Mouse (Mus musculus) kidney, embryonic 14.5 days (tissue): ENCODE results near the gene Ccl2. TPM values are rescaled to one million over a fixed set of nuclear protein-coding genes. Genes with fewer than 3 reads are reported as not detected.

Experiments
- ATAC-seq: fragments of 200-750 bp; cut with Nextera tagmentation; 2 replicates; pipeline ENCODE4 v1.8.0; 2017; ENCODE audit warnings: moderate number of reproducible peaks, mild to moderate bottlenecking, moderate TSS enrichment, moderate library complexity; ENCODE audit not compliant: low FRiP score, low TSS enrichment
- H3K27ac ChIP-seq: fragments of 300-500 bp; sonication (generic); 2 replicates; pipeline ENCODE4 v1.5.1; 2014; ENCODE audit warnings: low read depth, mild to moderate bottlenecking, low read length, moderate library complexity, mixed read lengths
- H3K27me3 ChIP-seq: fragments of 300-500 bp; sonication (generic); 2 replicates; pipeline ENCODE4 v1.6.1; 2014; ENCODE audit warnings: mild to moderate bottlenecking, low read length; ENCODE audit not compliant: control insufficient read depth, insufficient read depth
- H3K36me3 ChIP-seq: fragments of 300-500 bp; sonication (generic); 2 replicates; pipeline ENCODE4 v1.6.1; 2014; ENCODE audit warnings: low read length, mixed read lengths; ENCODE audit not compliant: control insufficient read depth, insufficient read depth
- H3K4me1 ChIP-seq: fragments of 300-500 bp; sonication (generic); 2 replicates; pipeline ENCODE4 v1.6.1; 2014; ENCODE audit warnings: low read length, mixed read lengths; ENCODE audit not compliant: control insufficient read depth, insufficient read depth
- H3K4me2 ChIP-seq: fragments of 300-500 bp; sonication (generic); replicated peaks from 2 replicates; pipeline ENCODE4 v1.6.1; 2014; ENCODE audit warnings: low read depth, mild to moderate bottlenecking, low read length
- H3K4me3 ChIP-seq: fragments of 300-500 bp; sonication (generic); 2 replicates; pipeline ENCODE4 v1.5.1; 2014; ENCODE audit warnings: mild to moderate bottlenecking, low read length
- H3K9ac ChIP-seq: fragments of 300-500 bp; sonication (generic); 2 replicates; pipeline ENCODE4 v1.6.1; 2014; ENCODE audit warnings: low read depth, mild to moderate bottlenecking, low read length, moderate library complexity
- H3K9me3 ChIP-seq: fragments of 300-500 bp; sonication (generic); 2 replicates; pipeline ENCODE4 v1.6.1; 2016; ENCODE audit warnings: low read length; ENCODE audit not compliant: control insufficient read depth
- WGBS: fragments of 180-500 bp; shearing (Covaris S2); extraction: QIAGEN DNeasy Blood & Tissue Kit; methylation state at CpG from one replicate; pipeline ENCODE4 v1.1.7; 2014; 5-methylcytosine and 5-hydroxymethylcytosine counted together
- polyA plus RNA-seq: library from polyadenylated mRNA; unstranded; fragments of >200 nt; fragmentation: Nextera tagmentation; extraction: Ambion mirVana; gene quantifications from 2 replicates; pipeline ENCODE4 v1.2.1, GENCODE M21; 2014

Ccl2 gene
- polyA plus RNA-seq, 1 experiment from 2014 or later: 0.92 TPM

GRCm38 (mm10) chr11:82047746-82048415 lies 12.5 kb downstream of the Ccl2 start:
- H3K36me3 ChIP-seq: no peaks in the 10 kb centered on the region
- H3K9me3 ChIP-seq: no peaks in the 10 kb centered on the region
- H3K4me2 ChIP-seq: no peak overlapping the region
- WGBS: 37% methylated on average over 6 of the region's 6 CpGs
- no peaks in the 10 kb centered on the region for H3K27me3 ChIP-seq
- H3K27ac ChIP-seq: no peak overlapping the region
- no peak overlapping the region for H3K9ac ChIP-seq
- ATAC-seq: no peak
- H3K4me1 ChIP-seq: no peaks in the 10 kb centered on the region
- H3K4me3 ChIP-seq: no peak overlapping the region

GRCm38 (mm10) chr11:82053849-82054248 lies 18.5 kb downstream of the Ccl2 start:
- H3K36me3 ChIP-seq: no peaks in the 10 kb centered on the region
- WGBS: 80% methylated on average over 7 of the region's 7 CpGs
- H3K9ac ChIP-seq: no peak overlapping the region
- no peaks in the 10 kb centered on the region for H3K9me3 ChIP-seq
- H3K4me1 ChIP-seq: no peaks in the 10 kb centered on the region
- H3K4me3 ChIP-seq: no peak overlapping the region
- H3K27ac ChIP-seq: no peak overlapping the region
- H3K27me3 ChIP-seq: no peaks in the 10 kb centered on the region
- H3K4me2 ChIP-seq: no peak overlapping the region
- ATAC-seq: no peak

- 70% methylated on average over 6 of the region's 6 CpGs for WGBS
- no peak within 1 kb of the TSS for H3K27ac ChIP-seq
- H3K4me3 ChIP-seq: no peak within 1 kb of the TSS
- no peak within 1 kb of the TSS for H3K9ac ChIP-seq
- no peaks in the 10 kb centered on the region for H3K9me3 ChIP-seq
- no peaks in the 10 kb centered on the region for H3K27me3 ChIP-seq
- H3K36me3 ChIP-seq: no peaks in the 10 kb centered on the region
- H3K4me2 ChIP-seq: no peak within 1 kb of the TSS
- no peaks in the 10 kb centered on the region for H3K4me1 ChIP-seq
- ATAC-seq: no peak
Measured at GRCm38 (mm10) chr11:82057646-82058045, 22.3 kb downstream of the Ccl2 start, which contains the start of gene Ccl11. Ccl11 (plus strand) TSS chr11:82057823.

- WGBS: 85% methylated on average over 3 of the region's 3 CpGs
- Histone ChIP-seq H3K27me3 (no peaks in the 10 kb centered on the region), H3K36me3 (no peaks in the 10 kb centered on the region), H3K9ac (no peak overlapping the region), H3K4me1 (no peaks in the 10 kb centered on the region), H3K4me3 (no peak overlapping the region), H3K27ac (no peak overlapping the region), H3K9me3 (no peaks in the 10 kb centered on the region), H3K4me2 (no peak overlapping the region)
- no peak for ATAC-seq
Measured at GRCm38 (mm10) chr11:82062226-82062625, 26.9 kb downstream of the Ccl2 start.

- Histone ChIP-seq H3K27ac (no peak overlapping the region), H3K4me2 (no peak overlapping the region), H3K4me1 (no peaks in the 10 kb centered on the region), H3K9me3 (no peaks in the 10 kb centered on the region), H3K9ac (no peak overlapping the region), H3K4me3 (no peak overlapping the region), H3K36me3 (no peaks in the 10 kb centered on the region), H3K27me3 (no peaks in the 10 kb centered on the region)
- 73% methylated on average over 2 of the region's 2 CpGs for WGBS
- ATAC-seq: no peak
Measured at GRCm38 (mm10) chr11:82063454-82063853, 28.1 kb downstream of the Ccl2 start.

GRCm38 (mm10) chr11:82066953-82067571 lies 31.7 kb downstream of the Ccl2 start:
- H3K27ac ChIP-seq: no peak overlapping the region
- ATAC-seq: no peak
- H3K27me3 ChIP-seq: no peaks in the 10 kb centered on the region
- H3K4me3 ChIP-seq: no peak overlapping the region
- no peaks in the 10 kb centered on the region for H3K36me3 ChIP-seq
- no peak overlapping the region for H3K9ac ChIP-seq
- H3K4me2 ChIP-seq: no peak overlapping the region
- 76% methylated on average over 7 of the region's 7 CpGs for WGBS
- no peaks in the 10 kb centered on the region for H3K9me3 ChIP-seq
- no peaks in the 10 kb centered on the region for H3K4me1 ChIP-seq

- 68% methylated on average over 3 of the region's 3 CpGs for WGBS
- H3K27me3 ChIP-seq: no peaks in the 10 kb centered on the region
Measured at GRCm38 (mm10) chr11:82071076-82071475, 35.7 kb downstream of the Ccl2 start.

GRCm38 (mm10) chr11:82072374-82072773 lies 37.0 kb downstream of the Ccl2 start:
- ATAC-seq: no peak
- Histone ChIP-seq H3K9me3 (no peaks in the 10 kb centered on the region), H3K27me3 (no peaks in the 10 kb centered on the region), H3K4me2 (no peak overlapping the region), H3K4me3 (no peak overlapping the region), H3K4me1 (no peaks in the 10 kb centered on the region), H3K27ac (no peak overlapping the region), H3K36me3 (no peaks in the 10 kb centered on the region), H3K9ac (no peak overlapping the region)
- 62% methylated on average over 1 of the region's 1 CpGs for WGBS

More at GRCm38 (mm10) chr11:82071076-82071475, 35.7 kb downstream of the Ccl2 start:
- no peaks in the 10 kb centered on the region for H3K9me3 ChIP-seq
- H3K36me3 ChIP-seq: no peaks in the 10 kb centered on the region
- no peak overlapping the region for H3K27ac ChIP-seq
- no peak overlapping the region for H3K4me3 ChIP-seq
- no peak overlapping the region for H3K9ac ChIP-seq
- no peak for ATAC-seq
- H3K4me2 ChIP-seq: no peak overlapping the region
- H3K4me1 ChIP-seq: no peaks in the 10 kb centered on the region

- H3K27me3 ChIP-seq: no peaks in the 10 kb centered on the region
- H3K36me3 ChIP-seq: no peaks in the 10 kb centered on the region
- no peaks in the 10 kb centered on the region for H3K9me3 ChIP-seq
- WGBS: 65% methylated on average over 3 of the region's 3 CpGs
- H3K9ac ChIP-seq: no peak overlapping the region
- H3K4me1 ChIP-seq: no peaks in the 10 kb centered on the region
- H3K4me3 ChIP-seq: no peak overlapping the region
- H3K4me2 ChIP-seq: no peak overlapping the region
- H3K27ac ChIP-seq: no peak overlapping the region
- no peak for ATAC-seq
Measured at GRCm38 (mm10) chr11:82072984-82073383, 37.6 kb downstream of the Ccl2 start.
